Mouse (Mus musculus) cerebellum, adult 9-10 months (tissue): ENCODE results near the gene Hist1h2br.
A peak's percentile ranks its signal among the peaks of the same experiment; 100 is the strongest.
"Not testable (repeated sequence)": the region's sequence is repeated elsewhere in the genome, so short reads cannot be mapped to it uniquely, and the experiment has no call there.

Source experiments
- DNase-seq: peaks from one replicate; pipeline ENCODE4 v3.0.0; 2022

Hist1h2br gene

DNA sequence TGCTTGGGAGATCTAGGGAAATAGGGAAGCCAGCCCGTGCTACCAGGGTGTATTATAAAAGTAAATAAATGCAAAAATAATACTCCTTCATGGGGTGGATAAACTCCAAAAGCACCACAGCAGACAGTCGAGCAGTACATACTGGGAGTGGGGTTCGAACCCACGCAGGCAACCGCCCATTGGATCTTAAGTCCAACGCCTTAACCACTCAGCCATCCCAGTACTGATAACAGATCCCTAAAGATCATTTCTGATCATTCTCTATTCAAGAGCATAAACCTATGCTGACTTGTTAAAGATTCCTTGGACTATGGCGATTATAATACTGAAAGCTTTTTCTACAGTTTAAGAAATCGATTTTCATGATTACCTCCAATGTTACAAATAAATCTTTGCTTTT, 14.3 kb downstream of the Hist1h2br start:
- DNase-seq, result no peak

DNA sequence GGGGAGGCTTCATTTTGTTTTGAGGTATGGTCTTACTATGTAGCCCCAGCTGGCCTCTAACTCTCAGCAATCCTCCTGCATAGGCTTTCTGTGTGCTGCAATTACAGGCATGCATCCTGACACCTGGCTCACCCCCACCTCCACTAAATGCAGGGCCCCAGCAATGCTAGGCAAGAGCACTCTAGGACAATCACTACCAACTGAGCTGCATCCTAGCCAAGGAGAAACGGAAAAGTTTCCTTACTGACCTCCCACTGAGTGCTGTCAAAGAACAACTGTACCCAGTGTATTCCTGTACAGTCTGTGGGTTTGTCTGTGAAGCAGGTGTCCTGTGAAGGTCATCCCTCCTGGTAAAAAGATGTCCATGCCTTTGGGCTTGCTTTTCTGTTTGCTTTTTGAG, 17.2 kb downstream of the Hist1h2br start:
- not testable (repeated sequence) for DNase-seq

DNA sequence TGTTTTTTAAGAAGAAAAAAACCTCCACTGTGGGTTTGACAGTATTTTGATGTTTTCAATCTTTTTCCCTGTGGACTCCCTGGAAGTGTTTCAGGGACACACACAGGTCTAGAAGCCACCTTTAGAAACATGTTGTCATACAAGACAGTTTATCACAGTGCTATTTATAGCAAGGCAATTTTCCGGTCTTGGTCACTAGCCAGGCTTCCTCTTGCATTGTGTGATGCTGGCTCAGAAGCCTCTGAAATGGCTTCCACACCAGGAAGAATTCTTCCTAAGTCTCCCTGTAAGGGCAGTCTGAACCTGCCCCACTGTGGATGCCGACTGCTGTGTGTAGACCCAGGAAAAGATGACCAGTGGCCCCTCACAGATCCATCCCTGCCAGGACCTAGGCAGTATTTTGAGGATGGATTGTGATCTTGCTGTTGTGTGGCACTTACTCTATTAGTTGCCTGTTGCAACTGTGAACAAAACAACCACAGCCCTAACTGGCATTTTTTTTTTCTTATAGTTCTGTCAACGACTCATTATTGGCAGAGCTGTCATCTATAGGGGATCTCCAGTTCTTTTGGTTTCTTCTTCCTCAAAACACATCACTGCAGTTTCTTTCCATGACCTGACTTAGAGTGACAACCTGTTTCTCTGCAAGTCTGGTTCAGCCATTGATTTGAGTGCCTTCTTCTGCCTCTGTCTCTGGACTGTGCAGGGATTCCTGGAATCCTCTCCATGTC, 18.8 kb downstream of the Hist1h2br start:
- DNase-seq, result no peak

DNA sequence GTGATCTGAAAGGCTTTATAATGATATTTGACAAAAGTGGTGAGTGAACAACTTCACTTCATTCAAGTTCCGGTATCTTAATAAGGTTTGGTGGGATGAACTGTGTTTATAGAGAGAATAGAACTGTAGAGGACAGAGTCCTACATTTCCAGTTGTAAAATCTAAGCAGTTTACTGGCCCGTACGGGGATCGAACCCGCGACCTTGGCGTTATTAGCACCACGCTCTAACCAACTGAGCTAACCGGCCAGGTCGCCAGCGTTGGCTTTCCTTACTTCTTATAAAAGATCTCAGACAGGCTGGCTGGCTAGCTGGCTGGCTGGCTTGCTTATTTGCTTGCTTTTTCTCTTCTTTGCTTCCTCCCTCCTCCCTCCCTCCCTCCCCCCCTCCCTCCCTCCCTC, 21.6 kb downstream of the Hist1h2br start:
- DNase-seq, result peak; percentile 93

DNA sequence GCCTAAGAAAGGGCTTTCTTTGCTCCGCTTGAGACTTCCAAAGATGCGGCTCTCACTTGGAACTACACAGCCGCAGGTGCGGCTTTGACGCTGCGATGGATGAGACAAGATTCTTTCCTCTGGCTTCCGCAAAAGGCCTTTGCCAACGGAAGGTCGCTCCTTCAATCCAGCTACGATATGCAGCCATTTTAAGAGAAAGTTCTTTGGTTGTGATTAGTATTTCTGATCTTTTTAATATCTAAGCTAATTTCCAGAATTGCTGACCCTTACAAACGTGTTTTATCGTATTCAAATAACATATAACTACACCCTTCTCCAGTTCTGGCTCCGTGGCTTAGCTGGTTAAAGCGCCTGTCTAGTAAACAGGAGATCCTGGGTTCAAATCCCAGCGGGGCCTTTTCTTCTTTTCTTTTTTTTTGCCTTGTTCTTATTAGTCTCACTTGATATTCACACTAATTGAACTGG, 22.2 kb downstream of the Hist1h2br start:
- DNase-seq, result peak; percentile 89

DNA sequence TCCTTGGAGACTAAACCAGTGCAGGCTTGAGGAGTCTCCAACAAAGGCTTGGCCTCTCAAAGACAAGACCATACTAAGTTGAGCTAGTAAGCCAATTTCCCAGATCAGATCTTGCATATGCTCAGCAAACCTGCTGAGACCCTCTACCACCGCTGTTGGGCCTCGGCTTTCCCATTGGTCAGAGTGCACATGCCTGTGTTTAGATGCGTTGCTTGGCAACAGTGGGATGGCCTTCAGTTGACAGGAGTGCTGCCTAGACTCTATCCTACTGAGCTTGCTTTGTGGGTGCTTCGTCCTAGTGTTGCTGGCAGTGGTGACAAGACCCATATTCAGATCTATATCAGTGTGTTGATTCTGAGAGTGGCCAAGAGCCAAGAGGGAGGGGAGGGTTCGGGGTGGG, 28.1 kb downstream of the Hist1h2br start:
- no peak for DNase-seq

DNA sequence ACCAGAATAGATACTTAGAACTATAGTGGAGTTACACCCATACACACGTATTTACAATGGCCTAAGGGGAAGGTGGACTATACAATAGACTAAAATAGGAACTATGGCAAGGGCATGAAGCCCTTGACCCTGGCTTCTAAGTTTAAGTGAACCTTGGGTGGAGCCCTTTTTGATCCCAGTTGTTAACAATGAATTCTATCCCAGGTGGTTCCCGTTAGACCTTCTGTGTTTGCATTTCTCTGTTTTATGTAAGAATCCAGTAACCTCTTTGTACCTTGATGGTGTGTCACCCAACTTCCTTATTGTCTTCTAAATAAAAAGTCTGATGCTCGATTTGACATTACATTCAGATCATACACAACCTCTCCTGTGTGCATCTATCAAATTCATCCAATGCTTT, 32.0 kb downstream of the Hist1h2br start:
- DNase-seq, result not testable (repeated sequence)

DNA sequence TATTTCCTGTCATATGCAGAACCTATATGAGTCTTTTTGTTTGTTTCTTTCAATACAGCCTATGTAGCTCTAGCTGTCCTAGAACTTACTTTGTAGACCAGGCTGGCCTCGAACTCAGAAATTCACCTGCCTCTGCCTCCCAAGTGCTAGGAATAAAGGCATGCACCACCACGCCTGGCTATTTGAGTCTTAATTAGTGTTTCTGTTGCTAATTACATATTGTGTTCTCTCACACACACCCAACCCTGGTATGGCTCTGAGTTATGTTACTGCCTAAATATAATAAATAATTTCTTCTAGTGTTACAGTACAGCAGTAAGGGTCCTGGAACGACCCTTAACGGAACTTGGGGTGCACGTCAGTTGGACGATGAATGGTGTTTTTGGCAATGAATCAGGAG, 47.2 kb downstream of the Hist1h2br start:
- DNase-seq, result no peak

DNA sequence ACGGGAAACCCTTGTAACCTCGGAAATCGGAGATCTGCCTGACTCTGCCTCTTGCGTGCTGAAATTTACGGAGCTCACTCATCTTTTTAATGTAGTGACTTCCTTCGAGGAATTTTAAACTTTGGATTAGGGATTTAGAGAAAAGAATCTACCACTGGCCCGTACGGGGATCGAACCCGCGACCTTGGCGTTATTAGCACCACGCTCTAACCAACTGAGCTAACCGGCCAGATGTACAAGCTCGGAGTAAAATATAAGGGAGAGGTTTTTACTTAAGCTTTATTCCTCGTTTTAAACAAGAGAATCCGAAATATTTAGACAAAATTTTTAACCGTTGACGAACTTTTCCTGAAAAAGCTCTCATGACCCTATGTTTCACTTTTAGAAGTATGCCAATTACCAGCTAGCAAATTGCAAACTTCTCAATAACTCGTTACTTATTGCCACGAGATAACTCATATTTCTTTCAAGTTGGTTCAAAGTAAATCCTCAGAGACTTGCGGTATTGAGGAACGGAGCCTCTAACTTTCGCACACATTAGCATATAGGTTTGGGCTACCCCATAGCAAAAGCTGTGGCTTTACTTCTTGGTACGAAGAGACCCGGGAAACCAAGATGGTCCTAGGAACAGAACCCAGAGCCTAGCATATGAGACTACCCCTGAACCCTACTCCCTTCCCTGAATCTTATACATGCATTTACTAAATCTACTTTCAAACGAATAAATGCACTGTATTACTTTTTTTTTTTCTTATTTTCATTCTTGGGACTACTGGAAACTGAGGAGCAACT, 48.5 kb downstream of the Hist1h2br start:
- no peak for DNase-seq

DNA sequence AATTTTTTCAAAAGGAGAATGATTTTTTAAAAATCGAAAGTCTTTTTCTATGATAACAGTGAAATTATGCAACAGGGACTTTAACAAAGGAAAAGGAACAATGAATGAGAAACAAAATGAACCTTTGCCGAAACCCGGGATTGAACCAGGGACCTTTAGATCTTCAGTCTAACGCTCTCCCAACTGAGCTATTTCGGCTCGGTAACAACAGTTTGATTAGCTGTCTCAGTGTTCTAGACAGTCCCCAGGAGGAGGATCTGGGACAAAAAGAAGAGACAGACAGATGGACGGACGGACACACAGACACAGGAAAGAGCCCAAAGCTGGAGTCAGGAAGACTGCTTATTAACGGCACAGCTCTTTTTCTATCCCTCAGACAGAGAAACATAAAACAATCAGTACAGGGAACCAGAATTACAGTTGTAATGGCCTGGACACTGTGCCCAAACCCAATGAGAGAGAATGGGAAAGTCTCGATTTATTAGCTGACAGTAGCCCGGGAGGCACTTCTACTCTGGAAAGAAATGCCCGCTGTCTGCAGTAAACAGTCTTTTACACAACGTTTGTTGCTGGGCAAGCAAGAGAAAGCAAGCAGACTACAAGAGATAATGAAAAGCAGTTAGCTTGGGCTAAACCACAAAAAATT, 49.3 kb downstream of the Hist1h2br start:
- DNase-seq, result peak; percentile 6

DNA sequence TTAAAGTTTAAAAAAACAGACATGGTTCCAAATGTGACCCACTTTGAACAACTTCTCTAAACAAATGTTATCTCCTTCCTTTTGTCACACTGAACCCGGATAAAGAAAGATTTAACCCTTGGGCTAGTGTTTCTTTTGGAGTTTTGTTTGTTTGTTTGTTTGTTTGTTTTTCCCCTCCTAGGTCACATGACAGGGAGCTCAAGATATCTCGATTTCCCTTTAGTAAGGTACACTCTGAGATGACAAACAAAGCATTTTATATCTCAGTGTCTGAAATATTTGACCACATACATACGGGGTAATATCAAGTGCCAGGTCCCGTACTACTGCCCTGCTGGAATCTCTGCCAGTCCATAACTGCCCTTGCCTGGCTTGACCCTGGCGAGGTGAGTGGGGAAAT, 49.9 kb downstream of the Hist1h2br start:
- DNase-seq, result no peak

DNA sequence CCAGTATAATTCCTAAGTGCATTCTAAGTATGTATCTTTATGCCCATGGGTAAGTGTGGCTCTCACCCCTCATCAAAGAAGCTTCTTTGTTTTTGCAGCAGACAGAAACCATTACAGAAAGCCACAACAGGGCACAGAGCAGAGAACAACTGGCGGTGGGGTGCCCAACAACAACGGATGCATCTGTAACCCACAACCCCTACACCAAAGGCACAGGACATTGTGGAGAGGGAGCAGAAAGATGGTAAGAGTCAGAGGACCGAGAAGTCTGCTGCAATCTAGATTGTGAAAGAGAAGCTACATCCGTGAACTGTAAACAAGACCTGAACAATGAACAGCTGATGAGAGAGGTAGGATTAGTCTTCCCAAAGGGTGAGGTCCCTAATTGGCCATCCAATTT, 51.0 kb downstream of the Hist1h2br start:
- DNase-seq, result no peak
